In genomic region chr3:54358463-54359189, GRCm38 (mm10) we compare ENCODE assay signal across 8 mouse cellular contexts. TPM values are rescaled to one million over a fixed set of nuclear protein-coding genes. Genes with fewer than 3 reads are reported as not detected.
DNase-seq lines count a peak whose midpoint lies in the region; ATAC-seq and TF ChIP-seq lines count a peak whose summit lies in the region.

No protein-coding gene starts in this region.

- TF ChIP-seq CTCF in small intestine, adult 2 months (IDR thresholded peaks at IDR 0.05; ENCODE audit: extremely low read depth, insufficient read length, insufficient replicate concordance, low read depth, low read length), result no peak

- peaks cover 23% of the 10 kb centered on the region for H3K4me1 ChIP-seq in embryonic facial prominence, embryonic 15.5 days
- no peaks in the 10 kb centered on the region for H3K4me1 ChIP-seq in liver, embryonic 11.5 days (replicated peaks; ENCODE audit: control insufficient read depth, insufficient read depth, low read length)
- H3K4me1 ChIP-seq in small intestine, adult 2 months (ENCODE audit: control insufficient read depth, insufficient read depth, insufficient read length, low read length), result no peaks in the 10 kb centered on the region
- H3K4me1 ChIP-seq in forebrain, embryonic 14.5 days (ENCODE audit: control insufficient read depth, insufficient read depth, low read length), result no peaks in the 10 kb centered on the region

- H3K27me3 ChIP-seq in embryonic facial prominence, embryonic 15.5 days, result no peaks in the 10 kb centered on the region
- no peaks in the 10 kb centered on the region for H3K27me3 ChIP-seq in liver, embryonic 11.5 days (replicated peaks; ENCODE audit: control insufficient read depth, insufficient read depth, low read length)
- no peaks in the 10 kb centered on the region for H3K27me3 ChIP-seq in small intestine, adult 2 months (ENCODE audit: control insufficient read depth, insufficient read depth, low read length)
- no peaks in the 10 kb centered on the region for H3K27me3 ChIP-seq in forebrain, embryonic 14.5 days (replicated peaks; ENCODE audit: control insufficient read depth, insufficient read depth, low read length)

- no peak for TF ChIP-seq POLR2A in small intestine, adult 2 months (IDR thresholded peaks at IDR 0.05; ENCODE audit: low read depth, low read length)

- 0 out of 2 replicates have a peak overlapping the region, but pooled peaks have one; percentile 8 for H3K4me2 ChIP-seq in embryonic facial prominence, embryonic 15.5 days (replicated peaks)
- peak overlapping the region; percentile 23 for H3K4me2 ChIP-seq in liver, embryonic 11.5 days
- no peak overlapping the region for H3K4me2 ChIP-seq in forebrain, embryonic 14.5 days (ENCODE audit: low read length)

- no peaks in the 10 kb centered on the region for H3K36me3 ChIP-seq in embryonic facial prominence, embryonic 15.5 days
- H3K36me3 ChIP-seq in liver, embryonic 11.5 days (ENCODE audit: control insufficient read depth, insufficient read depth, low read length), result no peaks in the 10 kb centered on the region
- no peaks in the 10 kb centered on the region for H3K36me3 ChIP-seq in small intestine, adult 2 months (ENCODE audit: control insufficient read depth, insufficient read depth, low read length)
- H3K36me3 ChIP-seq in forebrain, embryonic 14.5 days (ENCODE audit: control insufficient read depth, insufficient read depth, low read length), result no peaks in the 10 kb centered on the region

- WGBS in embryonic facial prominence, embryonic 15.5 days, result 36% methylated on average over 15 of the region's 15 CpGs
- 36% methylated on average over 15 of the region's 15 CpGs for WGBS in liver, embryonic 11.5 days
- WGBS in small intestine, adult 2 months, result 10% methylated on average over 15 of the region's 15 CpGs
- WGBS in forebrain, embryonic 14.5 days, result 74% methylated on average over 15 of the region's 15 CpGs

- H3K9ac ChIP-seq in embryonic facial prominence, embryonic 15.5 days, result no peak overlapping the region
- H3K9ac ChIP-seq in liver, embryonic 11.5 days (ENCODE audit: low read depth, low read length), result no peak overlapping the region
- no peak overlapping the region for H3K9ac ChIP-seq in forebrain, embryonic 14.5 days (ENCODE audit: low read length)

- no peak for ATAC-seq in embryonic facial prominence, embryonic 15.5 days (ENCODE audit: insufficient number of reproducible peaks, low FRiP score, low TSS enrichment, low read depth)
- peak; percentile 68 to 75 for ATAC-seq in hematopoietic stem cell, adult 5-6 weeks (replicated peaks in 1 of 2; ENCODE audit: insufficient read depth in 1 of 2, low FRiP score in 2 of 2, low TSS enrichment in 1 of 2, low read depth in 1 of 2, poor library complexity in 2 of 2, severe bottlenecking in 2 of 2)
- ATAC-seq in liver, embryonic 11.5 days (replicated peaks; ENCODE audit: low FRiP score), result peak; percentile 66
- ATAC-seq in forebrain, embryonic 14.5 days, result no peak

- no peaks in the 10 kb centered on the region for H3K9me3 ChIP-seq in embryonic facial prominence, embryonic 15.5 days (replicated peaks)
- no peaks in the 10 kb centered on the region for H3K9me3 ChIP-seq in liver, embryonic 11.5 days (ENCODE audit: control insufficient read depth, low read length)
- no peaks in the 10 kb centered on the region for H3K9me3 ChIP-seq in forebrain, embryonic 14.5 days (replicated peaks; ENCODE audit: control insufficient read depth, low read length)

- no peak overlapping the region for H3K4me3 ChIP-seq in embryonic facial prominence, embryonic 15.5 days (replicated peaks)
- no peak overlapping the region for H3K4me3 ChIP-seq in liver, embryonic 11.5 days (ENCODE audit: low read depth, low read length)
- peak overlapping the region; percentile 18; the same call in 1 of the 2 replicates for H3K4me3 ChIP-seq in small intestine, adult 2 months (ENCODE audit: low read depth, low read length)
- H3K4me3 ChIP-seq in forebrain, embryonic 14.5 days (ENCODE audit: low read depth, low read length), result no peak overlapping the region

- H3K27ac ChIP-seq in embryonic facial prominence, embryonic 15.5 days (replicated peaks), result no peak overlapping the region
- H3K27ac ChIP-seq in liver, embryonic 11.5 days (ENCODE audit: low read depth, low read length), result peak overlapping the region; percentile 7; the same call in 1 of the 2 replicates
- 0 out of 2 replicates have a peak overlapping the region, but pooled peaks have one; percentile 8 for H3K27ac ChIP-seq in small intestine, adult 2 months (ENCODE audit: insufficient read depth, low read depth, low read length)
- H3K27ac ChIP-seq in forebrain, embryonic 14.5 days (ENCODE audit: low read depth, low read length), result no peak overlapping the region

- DNase-seq in kidney, adult 9 months, result peak; percentile 7
- no peak for DNase-seq in kidney, adult 8-10 months
- DNase-seq in liver, embryonic 11.5 days (ENCODE audit: low spot score), result no peak
- DNase-seq in forebrain, embryonic 14.5 days (ENCODE audit: low spot score), result no peak
- no peak for DNase-seq in cerebellum, adult 9-10 months

RNA-seq across cellular contexts. Expression of gene Postn, which starts 2.3 kb away (rescaled TPM):
- polyA plus RNA-seq in embryonic facial prominence, embryonic 15.5 days (2015; fragmentation: Nextera tagmentation; extraction: Ambion mirVana), result 784 and 834 TPM in 2 replicates
- 11.6 and 15.8 TPM in 2 replicates for total RNA-seq in hematopoietic stem cell, adult 5-6 weeks (2017)
- 44.6 and 47.2 TPM in 2 replicates for polyA plus RNA-seq in liver, embryonic 11.5 days (2014; fragmentation: Nextera tagmentation; extraction: Ambion mirVana)
- 3.0 and 3.9 TPM in 2 replicates for polyA plus RNA-seq in small intestine, adult 2 months (2012; rRNA removed)
- polyA plus RNA-seq in forebrain, embryonic 14.5 days (2014; fragmentation: Nextera tagmentation; extraction: Ambion mirVana), result 15.0 and 17.9 TPM in 2 replicates

Comparison
In these comparisons a context has a peak if more than half of its experiments do, and no peak if none do; other contexts are left out.
1. ATAC-seq: peak in hematopoietic stem cell, adult 5-6 weeks (2 of 2) and liver, embryonic 11.5 days (single experiment); none in embryonic facial prominence, embryonic 15.5 days (single experiment) and forebrain, embryonic 14.5 days (single experiment).
2. H3K27ac ChIP-seq: peak in liver, embryonic 11.5 days (single experiment) and small intestine, adult 2 months (single experiment); none in embryonic facial prominence, embryonic 15.5 days (single experiment) and forebrain, embryonic 14.5 days (single experiment).
3. RNA of gene Postn, which starts 2.3 kb away (polyA plus RNA-seq): 784 to 834 TPM in embryonic facial prominence, embryonic 15.5 days; 44.6 to 47.2 TPM in liver, embryonic 11.5 days, 15.0 to 17.9 TPM in forebrain, embryonic 14.5 days and 3.0 to 3.9 TPM in small intestine, adult 2 months; every median in the first group is over 10 times any median in the second.